Mouse (Mus musculus): ENCODE results near the gene Igfn1. TPM values are rescaled to one million over a fixed set of nuclear protein-coding genes. Genes with fewer than 3 reads are reported as not detected.
A peak's percentile ranks its signal among the peaks of the same experiment; 100 is the strongest.

The Igfn1 gene
- polyA plus RNA-seq, 1 experiment from 2014 or later, result not detected

DNA sequence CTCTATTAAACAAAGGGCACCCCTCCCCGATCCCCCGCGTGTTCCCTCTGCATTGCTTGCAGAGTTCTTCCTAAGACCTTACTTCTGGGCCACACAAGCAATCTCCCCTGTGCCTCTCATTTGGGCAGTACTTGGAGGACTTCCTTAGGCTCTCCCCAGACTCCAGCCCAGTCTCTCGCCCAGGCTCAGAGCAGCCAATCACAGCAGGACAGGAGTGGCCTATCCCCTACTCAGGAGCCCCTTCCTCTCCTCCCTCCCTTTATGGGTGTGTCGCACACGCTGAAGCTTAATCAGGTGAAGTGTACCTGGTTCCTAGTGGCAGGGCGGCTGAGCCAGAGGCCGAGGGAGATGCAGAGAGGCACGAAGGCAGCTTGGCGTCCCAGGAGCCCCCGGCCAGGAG is 34.3 kb upstream of the Igfn1 start:
- CTCF ChIA-PET, result interaction anchor here (2.4 kb wide), 1 partner anchor 10 kb away, joined by 9 read pairs; the partner anchor contains the start of gene Ascl5
- DNase-seq (ENCODE audit: low read depth, low spot score), result no peak
- in situ Hi-C loops (cut with MboI; ENCODE audit: low pct_unique_long_range_greater_than_20kb), result no loop called here
- ATAC-seq, result no peak
- TF ChIP-seq CTCF (IDR thresholded peaks at IDR 0.05), result no peak
- POLR2A ChIA-PET, result no interaction called here
- no peaks in the 10 kb centered on the region for H3K27me3 ChIP-seq

DNA sequence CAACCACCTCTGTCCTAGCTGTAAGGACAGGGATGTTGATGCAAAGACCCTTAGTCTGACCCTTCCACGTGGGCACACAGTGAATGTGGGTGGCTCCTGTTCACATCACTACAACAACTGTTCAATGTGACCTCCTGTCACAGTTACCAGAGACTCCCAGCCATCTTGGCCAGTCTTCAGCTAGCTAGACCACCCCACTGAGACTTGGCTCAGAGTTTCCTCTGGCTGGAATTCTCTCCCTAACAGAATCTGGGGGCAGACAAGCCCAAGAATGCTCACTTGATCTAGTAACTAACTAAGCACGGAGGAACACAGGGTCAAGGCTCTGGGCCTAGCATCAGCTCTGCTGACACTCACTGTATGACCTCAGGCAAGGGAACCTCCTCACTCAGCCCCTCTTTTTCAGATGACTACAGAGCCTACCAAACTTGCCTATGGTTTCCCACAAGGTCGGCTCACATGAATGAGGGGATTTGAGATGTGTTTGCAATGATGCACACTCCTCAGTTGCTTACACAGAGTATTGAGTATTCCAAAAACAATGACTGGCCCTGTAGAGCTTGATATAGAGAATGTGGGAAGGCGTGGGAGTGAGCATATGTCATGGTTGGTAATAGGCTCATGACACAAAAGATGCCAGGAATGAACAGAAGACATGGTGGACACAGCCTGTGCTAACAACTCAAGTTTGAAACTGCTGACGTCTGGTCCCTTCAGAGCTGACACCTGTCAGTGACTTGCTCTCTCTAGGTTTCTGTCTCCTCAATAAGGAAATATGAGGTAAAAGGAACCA is 32.8 kb upstream of the Igfn1 start:
- TF ChIP-seq CTCF (IDR thresholded peaks at IDR 0.05), result no peak
- ChIA-PET CTCF (no interaction called here), POLR2A (no interaction called here)
- in situ Hi-C loops (cut with MboI; ENCODE audit: low pct_unique_long_range_greater_than_20kb), result no loop called here
- DNase-seq (ENCODE audit: low read depth, low spot score) (no peak), ATAC-seq (no peak)
- H3K27me3 ChIP-seq, result no peaks in the 10 kb centered on the region

DNA sequence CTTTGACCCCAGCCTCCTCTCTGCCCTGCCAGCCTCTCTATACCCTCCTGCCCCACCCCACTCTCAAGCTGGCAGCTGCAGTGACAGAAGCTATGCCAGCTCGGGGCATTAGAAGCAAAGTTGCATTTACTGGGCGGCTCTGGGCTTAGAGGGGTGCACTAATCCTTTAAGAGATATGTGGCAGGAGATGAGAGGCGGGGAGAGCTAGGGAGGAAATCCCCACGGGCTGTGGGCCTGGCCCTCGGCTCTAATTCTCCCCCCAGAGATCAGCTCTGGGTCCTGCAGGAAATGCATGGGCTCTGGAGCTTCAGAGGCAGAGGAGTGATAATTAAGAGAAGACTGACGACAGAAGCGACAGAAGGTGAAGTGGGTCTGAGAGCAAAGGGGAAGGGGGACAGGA is 26.8 kb upstream of the Igfn1 start:
- in situ Hi-C loops (cut with MboI; ENCODE audit: low pct_unique_long_range_greater_than_20kb), result no loop called here

DNA sequence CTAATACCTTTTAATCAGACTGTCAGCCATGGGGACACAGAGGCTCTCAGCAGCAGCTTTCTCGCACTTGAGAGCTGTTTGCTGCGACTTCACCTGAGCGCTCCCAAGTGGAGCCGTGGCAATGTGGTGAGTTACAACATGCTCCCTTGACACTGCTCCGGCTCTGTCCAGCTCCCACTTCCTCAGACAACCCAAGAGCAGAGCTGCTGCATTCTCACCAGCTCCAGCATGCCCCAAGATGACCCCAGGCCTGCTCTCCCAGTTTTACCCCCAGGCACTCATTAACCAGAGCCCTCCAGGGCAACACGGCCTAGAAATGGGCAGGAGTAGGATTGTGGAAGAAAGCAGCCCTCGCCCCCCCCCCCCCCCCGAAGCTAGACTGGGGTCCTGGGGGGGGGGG is 25.6 kb upstream of the Igfn1 start:
- in situ Hi-C loops (cut with MboI; ENCODE audit: low pct_unique_long_range_greater_than_20kb), result no loop called here
- ATAC-seq (no peak), DNase-seq (ENCODE audit: low read depth, low spot score) (no peak)
- no peaks in the 10 kb centered on the region for H3K27me3 ChIP-seq
- POLR2A ChIA-PET, result no interaction called here
- CTCF ChIA-PET, result interaction anchor here (1.7 kb wide), 1 partner anchor 20 kb away, joined by 4 read pairs; the partner anchor contains the start of gene Cacna1s
- no peak for TF ChIP-seq CTCF (IDR thresholded peaks at IDR 0.05)

More for the DNA sequence above, 26.8 kb upstream of the Igfn1 start:
- CTCF ChIA-PET, result interaction anchor here (1.7 kb wide), 1 partner anchor 19 kb away, joined by 4 read pairs; the partner anchor contains the start of gene Cacna1s
- DNase-seq (ENCODE audit: low read depth, low spot score), result no peak
- H3K27me3 ChIP-seq, result no peaks in the 10 kb centered on the region
- POLR2A ChIA-PET, result no interaction called here
- TF ChIP-seq CTCF (IDR thresholded peaks at IDR 0.05), result no peak
- ATAC-seq, result no peak

DNA sequence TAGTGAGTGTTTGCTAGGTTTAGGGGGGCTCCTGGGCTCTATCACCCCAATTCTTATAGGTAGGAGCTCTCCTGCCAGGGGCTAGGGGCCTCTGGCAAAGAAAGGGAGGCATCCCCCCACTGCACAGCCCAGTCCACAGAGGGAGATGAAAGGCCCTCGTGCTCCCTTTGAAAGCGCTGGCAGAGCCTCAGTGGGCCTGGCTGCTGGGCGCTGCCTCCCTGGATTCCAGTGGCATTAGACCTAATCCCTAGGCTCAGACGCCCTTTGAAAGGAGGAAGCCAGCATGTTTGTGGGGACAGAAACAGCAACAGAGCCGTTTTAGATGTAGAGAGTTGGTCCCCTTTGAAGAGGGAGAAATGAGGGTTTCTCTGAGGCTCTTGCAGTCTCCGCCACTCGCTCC is 24.1 kb upstream of the Igfn1 start:
- no peak for ATAC-seq
- ChIA-PET CTCF (no interaction called here), POLR2A (no interaction called here)
- in situ Hi-C loops (cut with MboI; ENCODE audit: low pct_unique_long_range_greater_than_20kb), result no loop called here
- DNase-seq (ENCODE audit: low read depth, low spot score), result no peak
- no peak for TF ChIP-seq CTCF (IDR thresholded peaks at IDR 0.05)
- no peaks in the 10 kb centered on the region for H3K27me3 ChIP-seq

DNA sequence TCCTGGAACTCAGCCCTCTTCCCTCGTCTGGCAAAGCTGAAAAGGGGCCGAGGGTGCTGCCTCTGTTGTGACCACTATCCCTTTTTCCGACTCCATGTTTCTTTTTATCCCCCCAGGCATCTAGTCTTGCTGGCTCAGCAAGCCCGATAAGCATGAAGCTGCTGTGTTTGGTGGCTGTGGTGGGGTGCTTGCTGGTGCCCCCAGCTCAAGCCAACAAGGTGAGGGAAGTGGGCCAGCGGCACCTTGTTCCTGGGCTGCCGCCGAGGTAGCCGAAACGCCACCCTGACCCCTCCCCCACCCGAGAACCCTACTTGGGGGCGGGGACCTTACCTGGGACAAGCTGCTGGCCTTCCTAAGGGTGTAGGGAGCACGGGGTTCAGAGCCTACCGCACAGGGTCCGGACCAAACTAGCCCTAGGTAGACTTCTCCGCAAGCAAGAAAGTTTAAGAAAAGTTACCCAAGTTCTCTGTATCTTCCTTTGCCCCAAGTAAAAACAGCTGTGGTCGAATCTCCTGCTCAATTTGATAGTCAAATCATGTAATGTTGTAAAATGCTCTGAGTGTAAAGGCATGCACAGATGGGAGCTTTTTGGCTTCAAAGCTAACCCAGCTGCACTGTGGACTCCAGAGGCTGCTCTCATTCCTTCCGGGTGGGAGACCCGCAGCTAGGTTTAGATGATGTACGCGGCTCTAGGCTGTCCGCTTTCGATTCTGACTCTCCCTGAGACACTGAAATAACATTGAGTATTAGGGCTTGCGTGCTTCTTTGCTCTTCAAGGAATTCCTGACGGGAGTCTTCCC is 12.4 kb upstream of the Igfn1 start:
- POLR2A ChIA-PET, result interaction anchor here (1.0 kb wide), 1 partner anchor 17 kb away, joined by 3 read pairs; no protein-coding TSS in a partner anchor
- in situ Hi-C loops (cut with MboI; ENCODE audit: low pct_unique_long_range_greater_than_20kb), result no loop called here
- TF ChIP-seq CTCF (IDR thresholded peaks at IDR 0.05), result no peak
- CTCF ChIA-PET, result interaction anchor here (1.3 to 1.6 kb wide), 2 partner anchors 27 to 60 kb away, joined by 3 to 4 read pairs; no protein-coding TSS in a partner anchor
- DNase-seq (ENCODE audit: low read depth, low spot score) (no peak), ATAC-seq (no peak)
- H3K27me3 ChIP-seq, result no peaks in the 10 kb centered on the region

DNA sequence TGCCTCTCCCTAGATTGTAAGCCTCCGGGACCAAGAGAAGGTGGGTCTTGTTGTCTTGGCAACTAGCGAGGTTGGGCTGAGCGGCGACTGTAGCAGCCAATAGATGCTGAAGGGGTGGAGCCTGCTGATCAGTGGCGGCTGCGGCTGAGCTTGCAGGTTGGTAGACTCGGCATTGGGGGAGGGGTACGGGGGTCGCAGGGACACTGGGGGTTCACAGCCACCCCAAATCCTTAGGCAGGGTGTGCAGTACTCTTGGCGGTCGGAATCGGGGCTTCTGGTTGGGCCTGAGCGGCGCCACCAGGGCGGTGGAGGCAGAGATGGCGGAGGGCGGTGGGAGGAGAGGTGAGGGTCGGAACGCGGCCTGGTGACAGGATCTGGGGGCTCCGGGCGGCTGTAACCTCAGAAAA is 11.8 kb upstream of the Igfn1 start:
- peak; percentile 72 for DNase-seq (ENCODE audit: low read depth, low spot score)
- ChIA-PET CTCF (interaction anchor here (1.2 to 1.6 kb wide), 3 partner anchors 28 to 72 kb away, joined by 3 to 4 read pairs (median 4); no protein-coding TSS in a partner anchor), POLR2A (interaction anchor here (1.0 kb wide), 1 partner anchor 18 kb away, joined by 3 read pairs; no protein-coding TSS in a partner anchor)

DNA sequence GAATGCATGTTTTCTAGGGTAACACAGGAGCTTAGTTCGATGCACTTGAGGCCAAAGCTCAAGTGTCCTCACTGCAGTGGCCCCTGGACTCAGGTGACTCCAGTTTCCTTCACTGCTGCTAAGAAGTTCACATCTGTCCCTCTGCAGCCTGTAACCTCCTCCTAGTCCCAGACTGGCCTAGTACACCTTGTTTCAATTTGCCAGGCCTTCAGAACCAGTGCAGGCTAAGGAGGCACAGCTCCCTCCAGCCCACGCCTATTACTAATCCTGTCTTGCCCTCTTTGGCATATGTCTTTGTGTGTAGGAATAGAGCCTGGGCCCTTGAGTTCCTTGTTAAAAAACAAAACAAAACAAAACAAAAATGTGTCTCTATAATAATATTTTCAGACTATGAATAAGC is 11.2 kb upstream of the Igfn1 start:
- ATAC-seq, result no peak
- ChIA-PET POLR2A (no interaction called here), CTCF (interaction anchor here (1.2 to 1.6 kb wide), 2 partner anchors 29 to 72 kb away, joined by 4 read pairs; no protein-coding TSS in a partner anchor)
- in situ Hi-C loops (cut with MboI; ENCODE audit: low pct_unique_long_range_greater_than_20kb), result no loop called here
- TF ChIP-seq CTCF (IDR thresholded peaks at IDR 0.05), result no peak
- H3K27me3 ChIP-seq, result no peaks in the 10 kb centered on the region
- no peak for DNase-seq (ENCODE audit: low read depth, low spot score)

More for the DNA sequence above, 11.8 kb upstream of the Igfn1 start:
- no peaks in the 10 kb centered on the region for H3K27me3 ChIP-seq
- in situ Hi-C loops (cut with MboI; ENCODE audit: low pct_unique_long_range_greater_than_20kb), result no loop called here
- ATAC-seq, result peak; percentile 98
- no peak for TF ChIP-seq CTCF (IDR thresholded peaks at IDR 0.05)

DNA sequence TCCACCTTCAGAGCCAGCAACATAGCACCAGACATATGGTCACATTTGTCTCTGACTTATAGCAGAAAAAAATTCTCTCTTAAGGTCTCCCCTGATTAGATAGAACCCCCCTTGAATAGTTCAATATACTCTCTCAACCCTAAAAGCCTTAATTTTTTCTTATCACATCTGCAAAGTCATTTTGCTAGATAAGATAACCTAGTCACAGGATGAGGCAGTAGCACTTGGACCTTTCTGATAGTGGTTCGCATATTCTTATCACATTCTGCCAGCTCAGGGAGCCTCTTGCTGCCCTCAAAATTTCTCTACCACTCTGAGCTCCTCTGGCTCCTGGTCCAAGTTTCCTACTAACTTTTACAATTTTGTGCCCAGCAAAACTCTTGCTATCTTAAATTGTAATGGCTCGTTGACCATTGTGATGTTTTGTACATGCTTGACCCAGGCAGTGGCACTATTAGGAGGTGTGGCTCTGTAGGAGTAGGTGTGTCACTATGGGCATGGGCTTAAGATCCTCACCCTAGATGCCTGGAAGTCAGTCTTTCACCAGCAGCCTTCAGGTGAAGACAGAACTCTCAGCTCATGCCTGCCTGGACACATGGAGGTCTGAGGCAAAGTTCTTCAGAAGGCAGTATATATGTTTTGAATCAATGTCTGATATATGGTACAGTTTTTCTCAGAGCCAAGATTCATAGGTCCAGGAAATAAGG is 8.8 kb upstream of the Igfn1 start:
- in situ Hi-C loops (cut with MboI; ENCODE audit: low pct_unique_long_range_greater_than_20kb), result no loop called here
- H3K27me3 ChIP-seq, result no peaks in the 10 kb centered on the region
- TF ChIP-seq CTCF (IDR thresholded peaks at IDR 0.05), result no peak
- DNase-seq (ENCODE audit: low read depth, low spot score) (no peak), ATAC-seq (no peak)
- ChIA-PET POLR2A (no interaction called here), CTCF (interaction anchor here (1.8 kb wide), 1 partner anchor 31 kb away, joined by 5 read pairs; no protein-coding TSS in a partner anchor)

DNA sequence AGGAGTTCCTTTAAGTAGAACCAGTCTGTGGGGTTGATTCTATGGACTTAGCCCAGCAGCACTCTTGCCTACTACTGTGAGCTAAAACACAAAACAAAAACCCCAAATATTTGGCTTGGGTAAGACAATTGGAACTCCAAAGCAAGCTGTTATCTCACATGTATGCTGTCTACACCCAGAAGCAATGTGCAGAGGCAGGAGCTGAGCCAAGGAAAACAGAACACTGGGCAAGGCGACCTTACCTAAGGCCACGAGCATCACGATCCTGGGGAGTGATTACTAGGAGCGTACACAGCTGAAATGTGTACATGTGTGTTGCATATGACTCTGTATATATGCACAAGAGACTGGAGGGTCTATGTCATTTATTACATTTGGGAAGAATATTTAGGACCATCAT is 7.4 kb upstream of the Igfn1 start:
- POLR2A ChIA-PET, result no interaction called here
- DNase-seq (ENCODE audit: low read depth, low spot score) (no peak), ATAC-seq (no peak)
- no peaks in the 10 kb centered on the region for H3K27me3 ChIP-seq
- in situ Hi-C loops (cut with MboI; ENCODE audit: low pct_unique_long_range_greater_than_20kb), result no loop called here
- TF ChIP-seq CTCF (IDR thresholded peaks at IDR 0.05), result no peak
- CTCF ChIA-PET, result interaction anchor here (0.8 to 0.9 kb wide), 2 partner anchors 9 to 32 kb away, joined by 3 to 4 read pairs; no protein-coding TSS in a partner anchor
